Mouse (Mus musculus) ES-Bruce4 (cell line): ENCODE results near the gene Vmn1r223.
"Not testable (repeated sequence)": the region's sequence is repeated elsewhere in the genome, so short reads cannot be mapped to it uniquely, and the experiment has no call there.

Experiments
- CTCF ChIP-seq: IDR thresholded peaks from one replicate; pipeline ENCODE4 v1.8.1; 2011; ENCODE audit warnings: low read depth, low read length
- EP300 ChIP-seq: IDR thresholded peaks from 2 replicates; pipeline ENCODE4 v1.6.1; 2011; ENCODE audit warnings: low read depth, low read length; ENCODE audit not compliant: insufficient read depth
- POLR2A ChIP-seq: IDR thresholded peaks from one replicate; pipeline ENCODE4 v1.8.1; 2011; ENCODE audit warnings: low read length; ENCODE audit not compliant: insufficient read depth

GRCm38 (mm10) chr13:23246834-23247233 is at the start of gene Vmn1r223:
- not testable (repeated sequence) for TF ChIP-seq POLR2A, CTCF, EP300
